In genomic region chr10:93749267-93750192, GRCm38 (mm10) we compare ENCODE assay signal across 12 mouse cellular contexts.
DNase-seq lines count a peak whose midpoint lies in the region; ATAC-seq and TF ChIP-seq lines count a peak whose summit lies in the region.
"Had no signal": no experiment of that assay in that cellular context is flagged by ENCODE, and none has a peak within 500 bp of the region (broad histone marks: within the 10 kb centered on the region; RNA-seq: fewer than 3 reads in every experiment).

No protein-coding gene starts in this region.

- DNase-seq in cerebellum, adult 2 months: peak; percentile 58 to 73
- no peak for DNase-seq in cerebellum, postnatal 4 days (ENCODE audit: low spot score in 2 of 2)
- peak; percentile 17 for DNase-seq in ovary, adult 18-20 months (ENCODE audit: low spot score)
- DNase-seq in ovary, postnatal 14 days (ENCODE audit: low spot score): no peak
- DNase-seq in lung, adult 18-20 months: peak; percentile 50 to 69
- no peak for DNase-seq in stomach, postnatal 0 days (ENCODE audit: low spot score)
- DNase-seq in layer of hippocampus, postnatal 36 days: no peak
- DNase-seq: layer of hippocampus, adult 9-11 months; thymus, postnatal 4 days had no signal

- H3K4me2 ChIP-seq in stomach, postnatal 0 days (replicated peaks; ENCODE audit: low read depth): no peak overlapping the region
- H3K4me2 ChIP-seq: limb, embryonic 15.5 days had no signal

- TF ChIP-seq EP300 in stomach, postnatal 0 days (optimal IDR thresholded peaks at IDR 0.05): no peak

- no peak overlapping the region for H3K4me3 ChIP-seq in cerebellum, adult 2 months (replicated peaks; ENCODE audit: insufficient read depth, low read depth, low read length)
- no peak overlapping the region for H3K4me3 ChIP-seq in stomach, postnatal 0 days (ENCODE audit: low read depth, low read length)
- H3K4me3 ChIP-seq: limb, embryonic 15.5 days had no signal

- H3K36me3 ChIP-seq in stomach, postnatal 0 days (ENCODE audit: control insufficient read depth, insufficient read depth, low read length): no peaks in the 10 kb centered on the region
- H3K36me3 ChIP-seq: limb, embryonic 15.5 days had no signal

- H3K27me3 ChIP-seq in cerebellum, adult 2 months (ENCODE audit: control insufficient read depth, insufficient read depth, low read length): no peaks in the 10 kb centered on the region
- H3K27me3 ChIP-seq in stomach, postnatal 0 days (ENCODE audit: control insufficient read depth, insufficient read depth, low read length): no peaks in the 10 kb centered on the region
- H3K27me3 ChIP-seq: limb, embryonic 15.5 days had no signal

- H3K4me1 ChIP-seq in cerebellum, adult 2 months (ENCODE audit: control insufficient read depth, insufficient read depth, low read length): peaks cover 25% of the 10 kb centered on the region
- H3K4me1 ChIP-seq in stomach, postnatal 0 days (replicated peaks; ENCODE audit: control insufficient read depth, insufficient read depth): no peaks in the 10 kb centered on the region
- H3K4me1 ChIP-seq: limb, embryonic 15.5 days had no signal

- peak; percentile 73 for ATAC-seq in stomach, postnatal 0 days (ENCODE audit: low FRiP score, low TSS enrichment)
- no peak for ATAC-seq in CD4-positive, CD25-positive, alpha-beta regulatory T cell, adult 4 months
- ATAC-seq: midbrain, embryonic 16.5 days had no signal

- no peak for TF ChIP-seq POLR2A in cerebellum, adult 2 months (IDR thresholded peaks at IDR 0.05; ENCODE audit: borderline replicate concordance, insufficient read depth, low read length)

- no peaks in the 10 kb centered on the region for H3K9me3 ChIP-seq in stomach, postnatal 0 days (ENCODE audit: control insufficient read depth, low read length)
- H3K9me3 ChIP-seq: limb, embryonic 15.5 days had no signal

- H3K9ac ChIP-seq in stomach, postnatal 0 days (ENCODE audit: low read length): no peak overlapping the region
- H3K9ac ChIP-seq: limb, embryonic 15.5 days had no signal

- peak overlapping the region; percentile 80; the same call in 1 of the 2 replicates for H3K27ac ChIP-seq in cerebellum, adult 2 months (ENCODE audit: insufficient read depth, low read length)
- H3K27ac ChIP-seq in stomach, postnatal 0 days (replicated peaks): no peak overlapping the region
- H3K27ac ChIP-seq: limb, embryonic 15.5 days had no signal

- no peak for TF ChIP-seq CTCF in cerebellum, adult 2 months (IDR thresholded peaks at IDR 0.05; ENCODE audit: borderline replicate concordance, insufficient read depth, low read depth, low read length)
- TF ChIP-seq CTCF in stomach, postnatal 0 days (IDR thresholded peaks at IDR 0.05; ENCODE audit: low read depth): no peak

- 52% methylated on average over 21 of the region's 21 CpGs for WGBS in cerebellum, adult 2 months
- 32% methylated on average over 21 of the region's 21 CpGs for WGBS in stomach, postnatal 0 days

Comparison
In these comparisons a context has a peak if more than half of its experiments do, and no peak if none do; other contexts are left out.
1. DNase-seq: peak in cerebellum, adult 2 months (2 of 2), ovary, adult 18-20 months (single experiment) and lung, adult 18-20 months (2 of 2); none in cerebellum, postnatal 4 days (0 of 2), ovary, postnatal 14 days (single experiment), stomach, postnatal 0 days (single experiment) and layer of hippocampus, postnatal 36 days (0 of 2).